Mouse (Mus musculus): Measurements from ENCODE around the gene Gid8. TPM values are rescaled to one million over a fixed set of nuclear protein-coding genes. Genes with fewer than 3 reads are reported as not detected.

The Gid8 gene
- total and polyA plus RNA-seq, 3 experiments, result 52.8 to 65.5 TPM; not detected in 1

DNA sequence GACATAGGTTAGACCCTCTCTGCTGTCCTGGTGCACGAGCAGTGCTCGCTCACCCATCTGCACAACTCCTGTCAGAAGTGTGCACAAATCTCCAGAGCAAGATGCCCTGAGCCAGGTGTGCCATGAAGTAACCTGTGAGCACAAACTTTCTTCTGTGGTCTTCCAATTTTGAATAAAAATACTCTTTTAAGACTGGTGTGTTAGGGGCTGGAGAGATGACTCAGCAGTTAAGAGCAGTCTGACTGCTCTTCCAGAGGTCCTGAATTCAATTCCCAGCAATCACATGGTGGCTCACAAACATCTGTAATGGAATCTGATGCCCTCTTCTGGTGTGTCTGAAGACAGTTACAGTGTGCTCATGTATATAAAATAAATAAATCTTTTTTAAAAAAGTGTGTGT is 33.4 kb downstream of the Gid8 start:
- Histone ChIP-seq H3K27me3 (ENCODE audit: control insufficient read depth in 1 of 2, insufficient read depth in 2 of 2, low read length in 2 of 2) (no peaks in the 10 kb centered on the region), H3K36me3 (ENCODE audit: control insufficient read depth in 1 of 2, insufficient read depth in 2 of 2, low read length in 2 of 2) (no peaks in the 10 kb centered on the region), H3K4me1 (ENCODE audit: control insufficient read depth in 1 of 2, insufficient read depth in 2 of 2, low read length in 2 of 2) (no peaks in the 10 kb centered on the region), H3K79me2 (ENCODE audit: control insufficient read depth, insufficient read depth, low read length, poor library complexity) (no peaks in the 10 kb centered on the region), H3K9ac (ENCODE audit: control insufficient read depth, low read depth, low read length, poor library complexity, severe bottlenecking) (no peak overlapping the region), H3K27ac (ENCODE audit: control insufficient read depth, low read depth, low read length) (no peak overlapping the region), H3K9me3 (replicated peaks; ENCODE audit: insufficient read depth, low read length) (no peaks in the 10 kb centered on the region), H3K4me3 (ENCODE audit: control insufficient read depth in 1 of 2, insufficient read depth in 1 of 2, low read depth in 2 of 2, low read length in 2 of 2) (no peak overlapping the region)
- peak; percentile 13; the same call in 1 of the 2 replicates for TF ChIP-seq SMC3 (IDR thresholded peaks at IDR 0.05; ENCODE audit: low read depth, low read length)
- TF ChIP-seq ZC3H11A (IDR thresholded peaks at IDR 0.05; ENCODE audit: low read depth, low read length), result no peak
- no peak for TF ChIP-seq POLR2A (IDR thresholded peaks at IDR 0.05; ENCODE audit: control insufficient read depth in 1 of 2, insufficient read depth in 1 of 2, low read depth in 1 of 2, low read length in 2 of 2, poor library complexity in 1 of 2)
- DNase-seq (ENCODE audit: low read depth, low spot score), result no peak

DNA sequence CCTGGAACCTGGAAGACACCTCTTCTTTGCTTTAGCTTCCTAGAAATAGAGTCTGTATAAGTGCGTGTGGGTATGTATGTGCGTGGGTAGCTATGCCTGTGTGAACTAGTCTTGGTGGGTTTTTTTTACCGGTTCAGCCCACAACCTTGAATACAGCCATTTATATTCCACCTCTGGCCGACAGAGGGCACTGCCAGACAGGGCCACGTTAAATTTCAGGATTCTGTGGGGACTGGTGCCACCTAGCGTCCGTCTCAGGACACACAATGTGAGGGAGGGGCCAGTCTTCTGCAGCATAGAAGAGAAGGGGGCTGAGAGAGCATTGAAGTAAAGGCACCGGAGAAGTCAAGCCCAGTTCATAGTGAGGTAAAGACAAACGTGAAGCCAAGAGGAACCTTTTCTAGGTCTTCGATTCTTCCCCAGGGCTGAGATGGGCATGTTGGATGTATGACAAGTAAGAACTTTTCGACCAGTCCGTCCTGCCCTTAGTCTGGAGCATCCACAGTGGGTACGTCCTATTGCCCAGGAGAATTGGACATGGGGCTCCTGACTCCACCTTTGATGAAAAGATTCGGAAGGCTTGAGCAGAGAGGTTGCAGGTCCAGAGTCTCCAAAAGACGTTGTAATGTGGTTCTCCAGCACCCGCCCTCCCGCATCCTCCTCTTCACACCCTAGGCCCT is 35.5 kb downstream of the Gid8 start:
- no peaks in the 10 kb centered on the region for H3K4me1 ChIP-seq (ENCODE audit: control insufficient read depth in 1 of 2, insufficient read depth in 2 of 2, low read length in 2 of 2)
- no peaks in the 10 kb centered on the region for H3K9me3 ChIP-seq (replicated peaks; ENCODE audit: insufficient read depth, low read length)
- peaks cover 0 to 2% of the 10 kb centered on the region in 2 experiments; a peak in 1 of 4 replicates for H3K27me3 ChIP-seq (ENCODE audit: control insufficient read depth in 1 of 2, insufficient read depth in 2 of 2, low read length in 2 of 2)
- no peaks in the 10 kb centered on the region for H3K79me2 ChIP-seq (ENCODE audit: control insufficient read depth, insufficient read depth, low read length, poor library complexity)
- no peak overlapping the region for H3K4me3 ChIP-seq (ENCODE audit: control insufficient read depth in 1 of 2, insufficient read depth in 1 of 2, low read depth in 2 of 2, low read length in 2 of 2)
- no peak overlapping the region for H3K27ac ChIP-seq (ENCODE audit: control insufficient read depth, low read depth, low read length)
- peak; percentile 84 for DNase-seq (ENCODE audit: low read depth, low spot score)
- no peaks in the 10 kb centered on the region for H3K36me3 ChIP-seq (ENCODE audit: control insufficient read depth in 1 of 2, insufficient read depth in 2 of 2, low read length in 2 of 2)
- no peak overlapping the region for H3K9ac ChIP-seq (ENCODE audit: control insufficient read depth, low read depth, low read length, poor library complexity, severe bottlenecking)
- TF ChIP-seq MYB (IDR thresholded peaks at IDR 0.05; ENCODE audit: low read depth, low read length), result no peak
- peak; percentile 99 for TF ChIP-seq SMC3 (IDR thresholded peaks at IDR 0.05; ENCODE audit: low read depth, low read length)
- no peak for TF ChIP-seq TBP (IDR thresholded peaks at IDR 0.05; ENCODE audit: low read depth, low read length)
- peak; percentile 54; the same call in 1 of the 2 replicates for TF ChIP-seq ELF1 (IDR thresholded peaks at IDR 0.05; ENCODE audit: low read depth, low read length)
- TF ChIP-seq MAX (IDR thresholded peaks at IDR 0.05; ENCODE audit: low read length), result no peak; the same call in 1 of the 2 replicates
- TF ChIP-seq RCOR1 (IDR thresholded peaks at IDR 0.05; ENCODE audit: low read depth, low read length), result no peak
- TF ChIP-seq ETS1 (IDR thresholded peaks at IDR 0.05; ENCODE audit: low read depth, low read length), result no peak
- no peak for TF ChIP-seq ZMIZ1 (IDR thresholded peaks at IDR 0.05; ENCODE audit: low read depth, low read length)
- no peak for TF ChIP-seq UBTF (IDR thresholded peaks at IDR 0.05; ENCODE audit: borderline replicate concordance, insufficient read depth, low read depth, low read length)
- peak; percentile 47; the same call in 1 of the 2 replicates for TF ChIP-seq MYC (IDR thresholded peaks at IDR 0.05; ENCODE audit: low read depth, low read length)
- peak in 1 of 2 experiments; percentile 42; a peak in 1 of 4 replicates for TF ChIP-seq EP300 (IDR thresholded peaks at IDR 0.05; ENCODE audit: low read depth in 1 of 2, low read length in 2 of 2)
- TF ChIP-seq E2F4 (IDR thresholded peaks at IDR 0.05; ENCODE audit: borderline replicate concordance, low read depth, low read length), result no peak
- TF ChIP-seq MAZ (IDR thresholded peaks at IDR 0.05; ENCODE audit: low read depth, low read length), result peak; percentile 99
- TF ChIP-seq CHD1 (IDR thresholded peaks at IDR 0.05; ENCODE audit: low read depth, low read length), result no peak
- TF ChIP-seq USF2 (IDR thresholded peaks at IDR 0.05; ENCODE audit: borderline replicate concordance in 1 of 2, insufficient read depth in 1 of 2, low read depth in 1 of 2, low read length in 2 of 2), result no peak
- TF ChIP-seq ZC3H11A (IDR thresholded peaks at IDR 0.05; ENCODE audit: low read depth, low read length), result peak; percentile 97
- TF ChIP-seq ZNF384 (IDR thresholded peaks at IDR 0.05; ENCODE audit: low read depth, low read length), result peak; percentile 84
- TF ChIP-seq GABPA (IDR thresholded peaks at IDR 0.05; ENCODE audit: low read depth, low read length), result no peak
- TF ChIP-seq BHLHE40 (IDR thresholded peaks at IDR 0.05; ENCODE audit: borderline replicate concordance, low read depth, low read length), result no peak
- no peak for TF ChIP-seq MEF2A (IDR thresholded peaks at IDR 0.05; ENCODE audit: extremely low read depth, insufficient replicate concordance, low read depth, low read length, poor library complexity, severe bottlenecking)
- TF ChIP-seq TAL1 (IDR thresholded peaks at IDR 0.05; ENCODE audit: low read length), result no peak
- no peak for TF ChIP-seq USF1 (IDR thresholded peaks at IDR 0.05; ENCODE audit: low read depth, low read length)
- TF ChIP-seq MAFK (IDR thresholded peaks at IDR 0.05; ENCODE audit: borderline replicate concordance, low read depth, low read length), result no peak
- no peak for TF ChIP-seq TCF12 (IDR thresholded peaks at IDR 0.05; ENCODE audit: low read depth, low read length)
- TF ChIP-seq JUND (IDR thresholded peaks at IDR 0.05; ENCODE audit: low read depth, low read length), result peak; percentile 71; the same call in 1 of the 2 replicates
- 0 out of 2 replicates have a peak, but pooled peaks have one; percentile 25 for TF ChIP-seq NRF1 (IDR thresholded peaks at IDR 0.05; ENCODE audit: insufficient read depth, low read depth, low read length, poor library complexity, severe bottlenecking)
- TF ChIP-seq KAT2A (conservative IDR thresholded peaks at IDR 0.05; ENCODE audit: low read depth, low read length), result no peak
- peak in 2 of 3 experiments; percentile 96 to 100; a peak in 5 of 6 replicates for TF ChIP-seq CTCF (IDR thresholded peaks at IDR 0.05 in 2 of 3, conservative IDR thresholded peaks at IDR 0.05 in 1 of 3; ENCODE audit: control insufficient read depth in 1 of 3, insufficient read depth in 1 of 3, low read depth in 2 of 3, low read length in 3 of 3, poor library complexity in 1 of 3, severe bottlenecking in 1 of 3)

All from MEL (cell line).